Mouse (Mus musculus) kidney, adult 2 months (tissue): ENCODE measurements around the gene Dnal4. TPM values are rescaled to one million over a fixed set of nuclear protein-coding genes. Genes with fewer than 3 reads are reported as not detected.

Source experiments
- DNase-seq: peaks from one replicate; pipeline ENCODE4 v3.0.0; 2021
- H3K27ac ChIP-seq: fragments of 200-500 bp; 2 replicates; pipeline ENCODE4 v1.5.1; 2012; ENCODE audit warnings: low read depth, low read length, control low read depth, inconsistent platforms; ENCODE audit not compliant: insufficient read depth
- H3K27me3 ChIP-seq: fragments of 200-500 bp; replicated peaks from 2 replicates; pipeline ENCODE4 v1.6.1; 2012; ENCODE audit warnings: mild to moderate bottlenecking, moderate library complexity, low read length, inconsistent platforms; ENCODE audit not compliant: control insufficient read depth, insufficient read depth
- H3K36me3 ChIP-seq: fragments of 200-500 bp; 2 replicates; pipeline ENCODE4 v1.6.1; 2012; ENCODE audit warnings: mild to moderate bottlenecking, moderate library complexity, low read length, inconsistent platforms; ENCODE audit not compliant: control insufficient read depth, insufficient read depth
- H3K4me1 ChIP-seq: fragments of 200-500 bp; 2 replicates; pipeline ENCODE4 v1.6.1; 2011; ENCODE audit warnings: low read length; ENCODE audit not compliant: control insufficient read depth, insufficient read depth
- H3K4me3 ChIP-seq: fragments of 200-500 bp; 2 replicates; pipeline ENCODE4 v1.5.1; 2011; ENCODE audit warnings: mild to moderate bottlenecking, low read depth, low read length, control low read depth; ENCODE audit not compliant: insufficient read depth
- CTCF ChIP-seq: fragments of 200-500 bp; conservative IDR thresholded peaks from 2 replicates; pipeline ENCODE4 v1.5.1; 2011; ENCODE audit warnings: low read depth, mild to moderate bottlenecking, control low read depth, low read length, moderate library complexity, mixed read lengths; ENCODE audit not compliant: insufficient read depth, insufficient read length
- POLR2A ChIP-seq: fragments of 200-500 bp; IDR thresholded peaks from one replicate; pipeline ENCODE4 v1.6.1; 2011; ENCODE audit warnings: low read depth, low read length, control low read depth
- WGBS: fragments of 180-500 bp; shearing (Covaris S2); methylation state at CpG from one replicate; pipeline ENCODE4 v1.1.7; 2018; 5-methylcytosine and 5-hydroxymethylcytosine counted together
- polyA plus RNA-seq: library from polyadenylated mRNA; depleted of rRNA; stranded (reverse); fragments of >200 nt; gene quantifications from 2 replicates; pipeline ENCODE4 v1.2.3, GENCODE M21; 2012

Gene Dnal4
- polyA plus RNA-seq, 1 experiment, result 54.3 TPM

DNA sequence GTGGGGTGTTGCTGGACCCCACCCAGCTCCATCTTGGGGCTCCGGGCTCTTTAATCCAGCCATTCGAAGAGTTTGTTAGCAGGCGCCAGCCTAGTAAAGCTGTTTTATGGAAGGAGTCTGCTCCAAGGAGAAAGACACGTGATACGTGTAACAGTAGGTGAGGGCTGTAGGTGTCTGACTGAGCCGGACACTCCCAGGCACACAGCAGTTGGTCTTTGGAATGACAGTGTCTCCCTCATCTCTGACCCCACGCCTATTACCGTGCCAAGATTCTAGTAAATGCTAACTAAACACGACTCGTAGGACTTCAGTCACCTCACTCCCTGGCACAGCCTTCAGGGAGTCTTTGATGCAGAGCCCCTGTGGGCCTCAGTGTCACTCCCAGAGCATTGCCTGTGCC, 32.3 kb downstream of the Dnal4 start:
- TF ChIP-seq CTCF, result no peak
- no peak for TF ChIP-seq POLR2A
- peak; percentile 84 for DNase-seq
- WGBS, result 57% methylated on average over 10 of the region's 10 CpGs
- Histone ChIP-seq H3K27me3 (no peaks in the 10 kb centered on the region), H3K4me1 (peaks cover 11% of the 10 kb centered on the region), H3K4me3 (no peak overlapping the region), H3K36me3 (no peaks in the 10 kb centered on the region), H3K27ac (no peak overlapping the region; the same call in 1 of the 2 replicates)

DNA sequence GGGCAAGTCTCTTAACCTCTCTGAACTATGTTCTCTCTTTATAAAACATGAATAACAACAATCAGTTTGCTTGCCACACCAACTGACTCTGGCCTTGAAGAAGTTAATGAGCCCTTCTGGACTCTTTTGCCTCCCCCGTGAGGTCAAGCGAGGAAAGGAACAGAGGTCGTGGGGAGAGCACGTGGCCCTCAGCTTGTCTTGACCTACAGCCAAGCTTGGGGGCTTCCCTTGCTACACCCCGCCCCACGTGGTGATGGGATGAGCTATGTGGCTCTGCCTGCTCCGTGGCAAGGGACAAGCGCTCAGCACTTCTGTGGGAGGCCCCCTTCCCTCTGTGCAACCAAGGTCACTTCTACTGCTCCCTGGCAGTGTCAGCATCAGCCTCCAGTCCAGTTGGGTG, 32.9 kb downstream of the Dnal4 start:
- Histone ChIP-seq H3K27ac (no peak overlapping the region; the same call in 1 of the 2 replicates), H3K4me1 (peaks cover 11% of the 10 kb centered on the region), H3K36me3 (no peaks in the 10 kb centered on the region), H3K27me3 (no peaks in the 10 kb centered on the region), H3K4me3 (no peak overlapping the region)
- TF ChIP-seq POLR2A (no peak), CTCF (no peak)
- WGBS, result 42% methylated on average over 8 of the region's 8 CpGs
- DNase-seq, result peak; percentile 65

DNA sequence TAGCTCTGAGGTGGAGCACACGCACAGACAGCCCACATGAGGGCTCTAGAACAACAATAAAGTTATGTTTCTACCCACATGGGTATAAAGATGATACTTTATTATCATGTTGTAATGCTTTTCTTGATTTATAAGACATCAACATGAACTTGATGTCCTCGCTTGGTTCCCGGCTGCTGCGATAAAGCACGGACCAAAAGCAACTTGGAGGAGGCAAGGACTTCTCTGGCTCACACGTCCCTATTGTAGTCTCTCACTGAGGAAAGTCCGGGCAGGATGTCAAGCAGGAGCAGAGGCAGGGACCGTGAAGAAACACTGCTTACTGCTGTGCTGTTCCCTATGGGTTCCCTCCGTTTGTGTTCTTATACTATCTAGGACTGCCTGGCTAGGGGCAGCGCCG, 33.6 kb downstream of the Dnal4 start:
- 88% methylated on average over 11 of the region's 11 CpGs for WGBS
- H3K36me3 ChIP-seq, result no peaks in the 10 kb centered on the region
- H3K4me1 ChIP-seq, result peaks cover 11% of the 10 kb centered on the region
- no peak overlapping the region for H3K4me3 ChIP-seq
- TF ChIP-seq POLR2A (no peak), CTCF (no peak)
- H3K27me3 ChIP-seq, result no peaks in the 10 kb centered on the region
- no peak for DNase-seq
- H3K27ac ChIP-seq, result no peak overlapping the region

DNA sequence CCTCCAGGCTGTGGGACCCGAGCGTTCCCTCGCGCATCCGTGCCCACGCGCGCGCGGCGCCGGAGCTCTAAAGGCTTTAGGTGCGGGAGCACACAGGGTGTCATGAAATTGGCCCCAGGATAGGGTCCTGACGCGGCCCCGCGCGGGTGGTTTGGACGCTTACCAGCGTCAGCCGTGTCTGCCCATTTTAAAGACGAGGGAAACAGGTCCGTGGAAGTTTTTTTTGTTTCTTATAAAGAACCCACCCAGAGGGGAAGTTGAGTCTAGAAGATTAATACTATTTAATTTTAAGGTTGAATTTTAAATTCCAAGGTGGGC, 35.0 kb downstream of the Dnal4 start:
- H3K27ac ChIP-seq, result no peak overlapping the region
- peak overlapping the region; percentile 57 for H3K4me3 ChIP-seq
- DNase-seq, result no peak
- under 1% methylated on average over 23 of the region's 23 CpGs for WGBS
- H3K27me3 ChIP-seq, result no peaks in the 10 kb centered on the region
- no peaks in the 10 kb centered on the region for H3K36me3 ChIP-seq
- H3K4me1 ChIP-seq, result peaks cover 11% of the 10 kb centered on the region
- TF ChIP-seq CTCF (no peak), POLR2A (no peak)

DNA sequence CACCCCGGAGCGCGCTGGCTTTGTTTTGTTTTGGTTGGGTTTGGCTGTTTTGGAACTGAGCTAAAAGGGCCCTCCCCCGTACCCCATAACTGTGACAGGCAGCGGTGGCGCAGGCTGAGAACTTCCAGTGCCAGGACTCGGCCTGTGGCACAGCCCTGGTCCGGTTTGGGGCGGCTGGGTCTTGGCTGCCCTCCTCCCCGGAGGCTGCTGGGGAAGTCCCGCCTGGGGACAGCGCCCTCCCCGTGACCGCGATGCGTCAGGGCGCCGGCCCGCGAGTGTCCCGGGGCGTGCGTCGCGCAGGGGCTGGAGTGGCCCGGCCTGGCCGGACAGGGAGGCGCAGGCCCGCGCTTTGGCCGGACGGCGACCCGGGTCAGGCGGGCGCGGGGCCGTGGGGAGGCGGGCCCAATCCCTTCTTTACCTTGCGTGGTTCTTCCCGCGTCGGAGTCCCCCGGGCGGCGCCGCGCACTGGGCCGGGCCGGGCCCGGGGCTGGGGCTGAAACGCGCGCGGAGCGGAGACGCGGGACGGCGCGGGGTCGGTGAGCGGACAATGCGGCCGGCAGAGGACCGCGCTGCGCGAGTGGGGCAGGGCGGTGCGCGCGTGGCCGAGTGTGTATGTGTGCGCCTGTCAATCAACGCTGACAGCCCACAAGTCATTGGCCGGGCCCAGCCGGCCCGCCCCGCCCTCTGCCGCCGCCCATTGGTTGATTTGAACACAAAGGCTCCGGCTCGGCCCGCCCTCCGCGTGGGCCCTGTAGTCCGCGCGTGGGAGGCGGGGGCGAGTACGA, 35.5 kb downstream of the Dnal4 start, which contains the start of gene Sun2:
TSS of gene Sun2 (minus strand) at position 616 of the 785 bp plus-strand sequence.
- peak; percentile 7 for TF ChIP-seq POLR2A
- no peak for TF ChIP-seq CTCF
- peak; percentile 95 for DNase-seq
- Histone ChIP-seq H3K36me3 (no peaks in the 10 kb centered on the region), H3K27ac (peak within 1 kb of the TSS; percentile 79), H3K4me3 (peak within 1 kb of the TSS; percentile 57), H3K27me3 (no peaks in the 10 kb centered on the region), H3K4me1 (peaks cover 11% of the 10 kb centered on the region)
- WGBS, result under 1% methylated on average over 93 of the region's 93 CpGs

DNA sequence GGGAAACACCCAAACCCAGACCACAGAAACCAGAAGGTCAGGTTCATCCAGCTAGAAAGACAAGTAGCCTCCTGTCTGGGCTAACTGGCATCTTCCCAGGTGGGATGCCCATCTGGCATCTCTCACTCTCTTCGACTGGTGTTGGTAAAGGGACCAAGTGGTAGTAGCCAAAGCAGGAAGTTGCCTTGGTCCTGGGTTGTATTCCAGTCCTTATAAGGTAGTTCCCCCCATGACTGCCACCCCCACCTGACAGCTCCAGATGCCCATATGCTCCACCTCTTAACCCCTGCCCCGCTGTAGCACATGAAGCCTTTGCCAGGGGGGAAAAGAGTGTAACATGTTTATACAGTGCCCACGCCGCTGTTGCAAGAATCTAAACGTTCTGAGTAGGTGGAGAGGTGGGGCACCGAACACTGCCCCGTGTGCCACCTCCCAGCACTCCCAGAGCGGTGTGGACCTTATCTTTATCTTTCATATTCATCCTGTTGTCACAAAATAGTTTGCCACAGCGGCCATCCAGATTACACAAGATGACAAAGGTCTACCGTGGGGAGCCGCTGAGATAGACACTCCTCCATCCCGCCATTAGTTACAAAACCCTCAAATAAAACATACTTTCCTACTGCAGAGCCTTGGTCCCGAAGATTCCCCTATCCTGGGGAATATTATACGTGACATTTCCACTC, 36.3 kb downstream of the Dnal4 start:
- peak overlapping the region; percentile 57 for H3K4me3 ChIP-seq
- WGBS, result 8% methylated on average over 14 of the region's 14 CpGs
- peaks cover 11% of the 10 kb centered on the region for H3K4me1 ChIP-seq
- H3K27me3 ChIP-seq, result no peaks in the 10 kb centered on the region
- TF ChIP-seq POLR2A (no peak), CTCF (no peak)
- DNase-seq, result no peak
- H3K27ac ChIP-seq, result peak overlapping the region; percentile 79
- H3K36me3 ChIP-seq, result peaks cover 3% of the 10 kb centered on the region; the same call in 1 of the 2 replicates

DNA sequence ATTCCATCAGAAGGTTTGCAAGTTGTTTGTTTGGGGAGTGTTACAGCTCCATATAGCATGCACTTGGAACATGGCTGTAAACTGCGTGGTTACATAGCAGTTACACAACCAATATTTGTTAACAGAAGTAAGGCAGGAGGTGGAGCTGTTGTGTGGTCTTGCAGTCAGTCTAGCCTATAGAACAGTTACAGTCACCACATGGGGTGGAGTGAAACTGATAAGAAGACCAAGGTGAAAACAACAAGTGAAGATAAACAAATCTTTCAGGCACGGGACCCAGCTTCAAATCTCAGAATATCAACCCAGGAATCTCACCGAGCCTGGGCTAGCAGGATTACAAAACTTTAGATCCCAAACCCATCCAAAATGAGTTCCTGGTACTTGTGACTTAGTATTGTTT, 36.9 kb downstream of the Dnal4 start:
- Histone ChIP-seq H3K36me3 (peaks cover 3% of the 10 kb centered on the region; the same call in 1 of the 2 replicates), H3K4me3 (no peak overlapping the region), H3K4me1 (peaks cover 11% of the 10 kb centered on the region), H3K27ac (no peak overlapping the region; the same call in 1 of the 2 replicates), H3K27me3 (no peaks in the 10 kb centered on the region)
- DNase-seq, result no peak
- 86% methylated on average over 3 of the region's 3 CpGs for WGBS
- TF ChIP-seq POLR2A, result no peak
- TF ChIP-seq CTCF, result no peak
